Mouse (Mus musculus) thymus, postnatal 36 days (tissue): ENCODE measurements around the gene Adamts9.

ENCODE experiments used
- DNase-seq, 2 experiments: peaks; one replicate each; pipeline ENCODE4 v3.0.0; 2022; ENCODE audit warnings: mixed read lengths in 2 of 2

The Adamts9 gene

GRCm38 (mm10) chr6:92858721-92859510 is 84.4 kb downstream of the Adamts9 start:
- DNase-seq: no peak

GRCm38 (mm10) chr6:92857761-92858160 is 85.5 kb downstream of the Adamts9 start:
- no peak for DNase-seq

- DNase-seq: no peak
Measured at GRCm38 (mm10) chr6:92854873-92855272, 88.4 kb downstream of the Adamts9 start.

- DNase-seq: no peak
Measured at GRCm38 (mm10) chr6:92850250-92850649, 93.0 kb downstream of the Adamts9 start.

GRCm38 (mm10) chr6:92849208-92849607 is 94.1 kb downstream of the Adamts9 start:
- DNase-seq: no peak

GRCm38 (mm10) chr6:92846614-92847013 is 96.7 kb downstream of the Adamts9 start:
- DNase-seq: no peak

- DNase-seq: no peak
Measured at GRCm38 (mm10) chr6:92845898-92846297, 97.4 kb downstream of the Adamts9 start.

- DNase-seq: no peak
Measured at GRCm38 (mm10) chr6:92843474-92843873, 99.8 kb downstream of the Adamts9 start.

GRCm38 (mm10) chr6:92842000-92842399 is 101.3 kb downstream of the Adamts9 start:
- DNase-seq: no peak

- no peak for DNase-seq
Measured at GRCm38 (mm10) chr6:92831106-92831505, 112.2 kb downstream of the Adamts9 start.

GRCm38 (mm10) chr6:92829148-92829547 is 114.1 kb downstream of the Adamts9 start:
- DNase-seq: no peak

- no peak for DNase-seq
Measured at GRCm38 (mm10) chr6:92827360-92827759, 115.9 kb downstream of the Adamts9 start.

- no peak for DNase-seq
Measured at GRCm38 (mm10) chr6:92826561-92826960, 116.7 kb downstream of the Adamts9 start.

- no peak for DNase-seq
Measured at GRCm38 (mm10) chr6:92823991-92824390, 119.3 kb downstream of the Adamts9 start.

- DNase-seq: no peak
Measured at GRCm38 (mm10) chr6:92822006-92822405, 121.3 kb downstream of the Adamts9 start.

GRCm38 (mm10) chr6:92821606-92822005 is 121.7 kb downstream of the Adamts9 start:
- DNase-seq: no peak

GRCm38 (mm10) chr6:92817661-92818060 is 125.6 kb downstream of the Adamts9 start:
- no peak for DNase-seq

GRCm38 (mm10) chr6:92816311-92816751 is 127.0 kb downstream of the Adamts9 start, which contains the start of gene A730049H05Rik:
TSS of gene A730049H05Rik (plus strand) at chr6:92816478.
- DNase-seq: no peak

- no peak for DNase-seq
Measured at GRCm38 (mm10) chr6:92812702-92813370, 130.5 kb downstream of the Adamts9 start.

GRCm38 (mm10) chr6:92811566-92811965 is 131.7 kb downstream of the Adamts9 start:
- no peak for DNase-seq

- DNase-seq: no peak
Measured at GRCm38 (mm10) chr6:92810628-92811027, 132.7 kb downstream of the Adamts9 start.

GRCm38 (mm10) chr6:92809818-92810217 is 133.5 kb downstream of the Adamts9 start:
- no peak for DNase-seq

GRCm38 (mm10) chr6:92804254-92804971 is 138.9 kb downstream of the Adamts9 start:
- DNase-seq: no peak
